Mouse (Mus musculus) forebrain, embryonic 12.5 days (tissue): Measurements from ENCODE around the gene Tnk1. TPM values are rescaled to one million over a fixed set of nuclear protein-coding genes. Genes with fewer than 3 reads are reported as not detected.

Experiments used
- ATAC-seq: fragments of 200-750 bp; cut with Nextera tagmentation; 2 replicates; pipeline ENCODE4 v1.8.0; 2017; ENCODE audit warnings: moderate TSS enrichment; ENCODE audit not compliant: low FRiP score
- H3K27ac ChIP-seq: fragments of 300-500 bp; sonication (generic); 2 replicates; pipeline ENCODE4 v1.5.1; 2016; ENCODE audit warnings: mild to moderate bottlenecking
- H3K27me3 ChIP-seq: fragments of 300-500 bp; sonication (generic); 2 replicates; pipeline ENCODE4 v1.6.1; 2016; ENCODE audit warnings: mild to moderate bottlenecking
- H3K36me3 ChIP-seq: fragments of 300-500 bp; sonication (generic); replicated peaks from 2 replicates; pipeline ENCODE4 v1.6.1; 2016; ENCODE audit warnings: mild to moderate bottlenecking
- H3K4me1 ChIP-seq: fragments of 300-500 bp; sonication (generic); 2 replicates; pipeline ENCODE4 v1.6.1; 2016
- H3K4me2 ChIP-seq: fragments of 300-500 bp; sonication (generic); 2 replicates; pipeline ENCODE4 v1.6.1; 2016; ENCODE audit warnings: mild to moderate bottlenecking, moderate library complexity
- H3K4me3 ChIP-seq: fragments of 300-500 bp; sonication (generic); replicated peaks from 2 replicates; pipeline ENCODE4 v1.5.1; 2016; ENCODE audit warnings: mild to moderate bottlenecking
- H3K9ac ChIP-seq: fragments of 300-500 bp; sonication (generic); 2 replicates; pipeline ENCODE4 v1.6.1; 2016; ENCODE audit warnings: mild to moderate bottlenecking
- H3K9me3 ChIP-seq: fragments of 300-500 bp; sonication (generic); 2 replicates; pipeline ENCODE4 v1.6.1; 2016
- WGBS: fragments of 180-500 bp; shearing (Covaris S2); methylation state at CpG from one replicate; pipeline ENCODE4 v1.1.7; 2016; 5-methylcytosine and 5-hydroxymethylcytosine counted together
- polyA plus RNA-seq: library from polyadenylated mRNA; unstranded; fragments of >200 nt; fragmentation: Nextera tagmentation; extraction: Ambion mirVana; gene quantifications from 2 replicates; pipeline ENCODE4 v1.2.1, GENCODE M21; 2016

The Tnk1 gene
- 0.14 and 0.60 TPM in 2 replicates for polyA plus RNA-seq

- H3K9me3 ChIP-seq = no peaks in the 10 kb centered on the region
- H3K27me3 ChIP-seq = peaks cover 27% of the 10 kb centered on the region
- H3K4me3 ChIP-seq = no peak within 1 kb of the TSS
- H3K4me1 ChIP-seq = peaks cover 7% of the 10 kb centered on the region
- no peak for ATAC-seq
- 20% methylated on average over 30 of the region's 30 CpGs for WGBS
- H3K27ac ChIP-seq = no peak within 1 kb of the TSS
- H3K36me3 ChIP-seq = no peaks in the 10 kb centered on the region
- H3K9ac ChIP-seq = no peak within 1 kb of the TSS
- H3K4me2 ChIP-seq = no peak within 1 kb of the TSS
Measured at GRCm38 (mm10) chr11:69858113-69858998, at the start of gene Tnk1. Tnk1 (minus strand) TSS chr11:69858730.

- no peak for ATAC-seq
Measured at GRCm38 (mm10) chr11:69904311-69904710, 45.8 kb upstream of the Tnk1 start.

GRCm38 (mm10) chr11:69902972-69903371, 44.4 kb upstream of the Tnk1 start:
- Histone ChIP-seq H3K27me3 (no peaks in the 10 kb centered on the region), H3K27ac (no peak overlapping the region), H3K4me2 (peak overlapping the region; percentile 93), H3K36me3 (peaks cover 51% of the 10 kb centered on the region), H3K9me3 (no peaks in the 10 kb centered on the region), H3K9ac (peak overlapping the region; percentile 94), H3K4me3 (peak overlapping the region; percentile 96), H3K4me1 (peaks cover 36% of the 10 kb centered on the region)
- WGBS = 85% methylated on average over 13 of the region's 13 CpGs
- ATAC-seq = no peak

More at GRCm38 (mm10) chr11:69904311-69904710, 45.8 kb upstream of the Tnk1 start:
- Histone ChIP-seq H3K4me3 (0 out of 2 replicates have a peak overlapping the region, but pooled peaks have one; percentile 1), H3K27ac (no peak overlapping the region), H3K9ac (no peak overlapping the region), H3K9me3 (no peaks in the 10 kb centered on the region), H3K27me3 (no peaks in the 10 kb centered on the region), H3K4me2 (no peak overlapping the region), H3K36me3 (peaks cover 65% of the 10 kb centered on the region), H3K4me1 (peaks cover 23% of the 10 kb centered on the region)
- WGBS = 97% methylated on average over 9 of the region's 9 CpGs

GRCm38 (mm10) chr11:69901993-69902392, 43.5 kb upstream of the Tnk1 start:
- 0 out of 2 replicates have a peak, but pooled peaks have one; percentile 5 for ATAC-seq
- H3K9ac ChIP-seq = peak overlapping the region; percentile 94
- H3K9me3 ChIP-seq = no peaks in the 10 kb centered on the region
- WGBS = under 1% methylated on average over 30 of the region's 39 CpGs
- H3K27ac ChIP-seq = peak overlapping the region; percentile 98
- H3K4me1 ChIP-seq = peaks cover 37% of the 10 kb centered on the region
- peaks cover 46% of the 10 kb centered on the region for H3K36me3 ChIP-seq
- H3K4me2 ChIP-seq = peak overlapping the region; percentile 93
- H3K4me3 ChIP-seq = peak overlapping the region; percentile 96
- no peaks in the 10 kb centered on the region for H3K27me3 ChIP-seq

- Histone ChIP-seq H3K27ac (peak overlapping the region; percentile 98), H3K36me3 (peaks cover 40% of the 10 kb centered on the region), H3K4me3 (peak overlapping the region; percentile 96), H3K9ac (peak overlapping the region; percentile 94), H3K4me1 (peaks cover 37% of the 10 kb centered on the region), H3K4me2 (peak overlapping the region; percentile 93), H3K9me3 (no peaks in the 10 kb centered on the region), H3K27me3 (no peaks in the 10 kb centered on the region)
- 0% methylated on average over 42 of the region's 42 CpGs for WGBS
- peak; percentile 81 for ATAC-seq
Measured at GRCm38 (mm10) chr11:69901406-69901846, 42.9 kb upstream of the Tnk1 start.

GRCm38 (mm10) chr11:69900471-69901405, 42.2 kb upstream of the Tnk1 start, which contains the start of the genes 2810408A11Rik and Neurl4:
2810408A11Rik (minus strand) TSS chr11:69900987.
Neurl4 (plus strand) TSS chr11:69901072.
- peak within 1 kb of the TSS; percentile 94 for H3K9ac ChIP-seq
- peak within 1 kb of the TSS; percentile 93 for H3K4me2 ChIP-seq
- H3K9me3 ChIP-seq = no peaks in the 10 kb centered on the region
- H3K4me1 ChIP-seq = peaks cover 37% of the 10 kb centered on the region
- H3K4me3 ChIP-seq = peak within 1 kb of the TSS; percentile 96
- H3K27me3 ChIP-seq = no peaks in the 10 kb centered on the region
- H3K36me3 ChIP-seq = peaks cover 33% of the 10 kb centered on the region
- WGBS = under 1% methylated on average over 38 of the region's 38 CpGs
- peak; percentile 94 for ATAC-seq
- peak within 1 kb of the TSS; percentile 98 for H3K27ac ChIP-seq

GRCm38 (mm10) chr11:69899870-69900269, 41.3 kb upstream of the Tnk1 start:
- Histone ChIP-seq H3K4me1 (peaks cover 37% of the 10 kb centered on the region), H3K9ac (peak overlapping the region; percentile 94), H3K4me2 (peak overlapping the region; percentile 93), H3K9me3 (no peaks in the 10 kb centered on the region), H3K36me3 (peaks cover 25% of the 10 kb centered on the region), H3K4me3 (peak overlapping the region; percentile 96), H3K27ac (no peak overlapping the region), H3K27me3 (no peaks in the 10 kb centered on the region)
- 25% methylated on average over 4 of the region's 4 CpGs for WGBS
- no peak for ATAC-seq

- Histone ChIP-seq H3K9ac (no peak within 1 kb of the TSS), H3K27ac (no peak within 1 kb of the TSS), H3K9me3 (no peaks in the 10 kb centered on the region), H3K36me3 (peaks cover 4% of the 10 kb centered on the region; the same call in 1 of the 2 replicates), H3K4me3 (no peak within 1 kb of the TSS), H3K27me3 (no peaks in the 10 kb centered on the region), H3K4me2 (no peak within 1 kb of the TSS), H3K4me1 (peaks cover 20% of the 10 kb centered on the region)
- ATAC-seq = no peak
- 74% methylated on average over 4 of the region's 4 CpGs for WGBS
Measured at GRCm38 (mm10) chr11:69895291-69895690, 36.8 kb upstream of the Tnk1 start, which contains the start of gene Acap1. Acap1 (minus strand) TSS chr11:69895539.

GRCm38 (mm10) chr11:69894671-69895070, 36.1 kb upstream of the Tnk1 start:
- no peak overlapping the region for H3K4me2 ChIP-seq
- H3K9me3 ChIP-seq = no peaks in the 10 kb centered on the region
- ATAC-seq = no peak
- WGBS = 86% methylated on average over 5 of the region's 5 CpGs
- no peak overlapping the region for H3K9ac ChIP-seq
- no peak overlapping the region for H3K27ac ChIP-seq
- peaks cover 4% of the 10 kb centered on the region; the same call in 1 of the 2 replicates for H3K36me3 ChIP-seq
- H3K4me3 ChIP-seq = no peak overlapping the region
- no peaks in the 10 kb centered on the region for H3K27me3 ChIP-seq
- peaks cover 17% of the 10 kb centered on the region for H3K4me1 ChIP-seq

GRCm38 (mm10) chr11:69891482-69891881, 33.0 kb upstream of the Tnk1 start:
- Histone ChIP-seq H3K4me1 (no peaks in the 10 kb centered on the region), H3K9me3 (no peaks in the 10 kb centered on the region), H3K27ac (no peak overlapping the region), H3K4me3 (no peak overlapping the region), H3K27me3 (no peaks in the 10 kb centered on the region), H3K9ac (no peak overlapping the region), H3K4me2 (no peak overlapping the region), H3K36me3 (no peaks in the 10 kb centered on the region)
- no peak for ATAC-seq
- WGBS = 79% methylated on average over 4 of the region's 4 CpGs

GRCm38 (mm10) chr11:69886907-69887635, 28.5 kb upstream of the Tnk1 start:
- Histone ChIP-seq H3K9ac (no peak overlapping the region), H3K4me2 (no peak overlapping the region), H3K27ac (no peak overlapping the region), H3K4me1 (no peaks in the 10 kb centered on the region), H3K4me3 (no peak overlapping the region), H3K9me3 (no peaks in the 10 kb centered on the region), H3K36me3 (no peaks in the 10 kb centered on the region), H3K27me3 (peaks cover 4% of the 10 kb centered on the region)
- WGBS = 82% methylated on average over 8 of the region's 8 CpGs
- no peak for ATAC-seq
